Mouse (Mus musculus): ENCODE measurements at regions not wholly inside any gene's neighbourhood (a gene's known extent, or its start where the extent isn't known, plus 50 kb on each side); places are given as distances from the start of the nearest gene placed in this dataset.

DNA sequence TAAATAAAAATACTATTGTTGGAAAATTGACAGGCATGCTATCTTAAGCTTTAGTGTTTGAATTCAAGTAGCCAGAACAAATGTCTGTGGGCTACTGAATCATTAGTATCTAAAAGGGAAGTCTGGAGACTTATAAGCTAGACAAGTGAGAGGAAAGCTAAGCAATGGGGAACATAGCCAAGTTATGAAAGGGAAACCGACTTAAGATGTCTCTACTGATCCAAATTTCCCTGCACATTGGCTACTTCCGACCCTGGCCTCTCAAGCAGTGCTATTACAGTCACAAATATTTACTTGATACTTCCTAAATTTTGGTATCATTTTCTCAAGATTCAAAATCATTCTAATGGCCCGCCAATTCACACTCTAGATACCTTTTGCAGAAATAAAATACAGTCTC is 65.4 kb upstream of the Rps6ka3 start:
- no peak for ATAC-seq
- Histone ChIP-seq H3K27ac (ENCODE audit: low read length) (no peak overlapping the region), H3K27me3 (replicated peaks; ENCODE audit: control insufficient read depth, insufficient read depth, low read length) (no peaks in the 10 kb centered on the region), H3K9me3 (ENCODE audit: control insufficient read depth, low read length) (no peaks in the 10 kb centered on the region), H3K4me3 (replicated peaks; ENCODE audit: low read length) (no peak overlapping the region), H3K36me3 (ENCODE audit: control insufficient read depth, insufficient read depth) (no peaks in the 10 kb centered on the region), H3K4me1 (replicated peaks; ENCODE audit: control insufficient read depth, insufficient read depth, low read length) (no peaks in the 10 kb centered on the region), H3K4me2 (ENCODE audit: low read length) (no peak overlapping the region), H3K9ac (replicated peaks; ENCODE audit: low read depth, low read length) (no peak overlapping the region)
- 87% methylated on average over 3 of the region's 3 CpGs for WGBS

DNA sequence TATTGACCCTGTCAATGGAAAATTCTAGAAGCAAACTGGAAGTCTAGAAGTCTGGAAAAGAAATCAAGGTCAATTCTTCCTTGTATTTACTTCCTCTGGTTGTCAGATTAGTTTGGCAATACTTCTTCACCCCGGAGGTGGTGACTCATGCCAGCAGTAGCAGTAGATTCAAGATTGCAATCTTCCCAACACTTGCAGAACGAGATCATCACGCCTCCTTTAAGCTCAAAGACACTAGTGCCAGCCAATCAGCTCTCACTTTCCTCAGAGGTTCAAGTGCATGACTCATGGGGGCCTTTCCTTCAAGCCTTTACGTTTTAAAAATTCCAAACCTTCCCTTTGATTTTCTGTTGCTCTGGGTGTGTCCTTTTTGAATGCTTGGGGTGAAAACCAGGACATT is 64.9 kb upstream of the Rps6ka3 start:
- WGBS, result 69% methylated on average over 4 of the region's 4 CpGs
- no peaks in the 10 kb centered on the region for H3K36me3 ChIP-seq (ENCODE audit: control insufficient read depth, insufficient read depth)
- H3K27me3 ChIP-seq (replicated peaks; ENCODE audit: control insufficient read depth, insufficient read depth, low read length), result no peaks in the 10 kb centered on the region
- no peak for ATAC-seq
- no peaks in the 10 kb centered on the region for H3K4me1 ChIP-seq (replicated peaks; ENCODE audit: control insufficient read depth, insufficient read depth, low read length)
- no peak overlapping the region for H3K9ac ChIP-seq (replicated peaks; ENCODE audit: low read depth, low read length)
- H3K27ac ChIP-seq (ENCODE audit: low read length), result no peak overlapping the region
- H3K9me3 ChIP-seq (ENCODE audit: control insufficient read depth, low read length), result no peaks in the 10 kb centered on the region
- no peak overlapping the region for H3K4me2 ChIP-seq (ENCODE audit: low read length)
- H3K4me3 ChIP-seq (replicated peaks; ENCODE audit: low read length), result no peak overlapping the region

DNA sequence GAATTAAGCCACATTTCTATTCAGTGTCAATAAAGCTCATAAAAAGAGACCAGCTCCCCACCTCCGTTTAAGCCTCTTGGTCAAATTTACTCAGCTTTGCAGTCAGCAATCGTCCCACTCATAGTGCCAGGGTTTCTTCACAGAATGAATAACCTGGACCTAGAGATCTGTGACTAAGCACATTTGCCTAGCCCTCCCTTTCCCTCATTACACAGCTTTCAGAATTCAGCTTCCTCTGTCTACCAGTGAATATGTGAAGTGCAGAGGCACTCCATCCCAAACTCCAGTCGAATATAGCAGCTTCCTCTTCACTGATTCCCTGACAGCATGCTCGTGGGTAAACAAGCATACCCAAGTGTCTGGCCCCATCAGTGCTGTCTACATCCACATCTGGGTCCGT is 54.3 kb upstream of the Rps6ka3 start:
- H3K4me3 ChIP-seq (replicated peaks; ENCODE audit: low read length), result no peak overlapping the region
- H3K27ac ChIP-seq (ENCODE audit: low read length), result no peak overlapping the region
- 72% methylated on average over 5 of the region's 5 CpGs for WGBS
- H3K36me3 ChIP-seq (ENCODE audit: control insufficient read depth, insufficient read depth), result no peaks in the 10 kb centered on the region
- no peaks in the 10 kb centered on the region for H3K4me1 ChIP-seq (replicated peaks; ENCODE audit: control insufficient read depth, insufficient read depth, low read length)
- H3K9ac ChIP-seq (replicated peaks; ENCODE audit: low read depth, low read length), result no peak overlapping the region
- no peak for ATAC-seq
- no peaks in the 10 kb centered on the region for H3K27me3 ChIP-seq (replicated peaks; ENCODE audit: control insufficient read depth, insufficient read depth, low read length)
- no peak overlapping the region for H3K4me2 ChIP-seq (ENCODE audit: low read length)
- H3K9me3 ChIP-seq (ENCODE audit: control insufficient read depth, low read length), result no peaks in the 10 kb centered on the region

DNA sequence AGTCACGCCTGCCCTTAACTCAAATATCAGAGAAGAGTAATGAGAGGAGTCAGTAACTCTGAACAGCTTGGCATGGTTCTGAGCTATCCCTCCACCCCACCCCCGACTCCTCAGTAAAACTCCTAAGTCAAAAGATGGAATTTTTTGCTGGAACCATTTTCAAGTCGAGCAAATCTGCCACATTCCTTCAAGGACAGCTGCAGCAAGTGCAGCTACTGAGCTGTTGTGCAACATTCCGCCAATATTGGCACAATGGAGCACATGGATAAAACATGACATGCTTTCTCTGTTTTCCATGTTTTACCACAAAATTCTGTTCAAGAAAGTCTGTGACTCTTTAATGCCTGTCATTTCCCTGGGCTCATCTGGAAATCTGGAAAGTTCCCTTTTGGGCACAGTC is 53.1 kb upstream of the Rps6ka3 start:
- Histone ChIP-seq H3K9ac (replicated peaks; ENCODE audit: low read depth, low read length) (no peak overlapping the region), H3K36me3 (ENCODE audit: control insufficient read depth, insufficient read depth) (no peaks in the 10 kb centered on the region), H3K9me3 (ENCODE audit: control insufficient read depth, low read length) (no peaks in the 10 kb centered on the region), H3K4me2 (ENCODE audit: low read length) (no peak overlapping the region), H3K4me3 (replicated peaks; ENCODE audit: low read length) (no peak overlapping the region), H3K27me3 (replicated peaks; ENCODE audit: control insufficient read depth, insufficient read depth, low read length) (no peaks in the 10 kb centered on the region), H3K4me1 (replicated peaks; ENCODE audit: control insufficient read depth, insufficient read depth, low read length) (no peaks in the 10 kb centered on the region), H3K27ac (ENCODE audit: low read length) (no peak overlapping the region)
- 60% methylated on average over 4 of the region's 4 CpGs for WGBS
- ATAC-seq, result no peak

DNA sequence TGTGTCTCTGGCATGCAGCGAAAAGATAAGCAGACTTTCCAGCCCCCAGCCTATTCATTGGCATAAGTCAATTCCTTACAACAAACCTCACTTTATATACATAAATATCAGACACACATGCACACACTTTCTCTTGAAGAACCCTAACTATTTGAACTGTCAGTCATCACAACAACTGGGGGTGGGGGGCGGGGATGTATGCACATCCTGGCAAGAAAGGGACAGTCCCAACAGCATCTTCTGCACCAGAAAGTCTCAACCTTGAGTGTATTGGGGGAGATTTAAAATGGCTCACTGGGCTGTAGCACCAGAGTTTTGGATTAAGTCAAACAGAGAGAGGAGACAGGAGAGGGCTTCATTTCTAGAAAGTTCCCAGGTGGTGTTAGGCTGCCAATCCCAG is 50.4 kb upstream of the Rps6ka3 start:
- H3K4me2 ChIP-seq (ENCODE audit: low read length), result no peak overlapping the region
- ATAC-seq, result no peak
- H3K9ac ChIP-seq (replicated peaks; ENCODE audit: low read depth, low read length), result no peak overlapping the region
- H3K4me3 ChIP-seq (replicated peaks; ENCODE audit: low read length), result no peak overlapping the region
- H3K27me3 ChIP-seq (replicated peaks; ENCODE audit: control insufficient read depth, insufficient read depth, low read length), result no peaks in the 10 kb centered on the region
- 86% methylated on average over 2 of the region's 2 CpGs for WGBS
- no peaks in the 10 kb centered on the region for H3K36me3 ChIP-seq (ENCODE audit: control insufficient read depth, insufficient read depth)
- H3K27ac ChIP-seq (ENCODE audit: low read length), result no peak overlapping the region
- no peaks in the 10 kb centered on the region for H3K9me3 ChIP-seq (ENCODE audit: control insufficient read depth, low read length)
- no peaks in the 10 kb centered on the region for H3K4me1 ChIP-seq (replicated peaks; ENCODE audit: control insufficient read depth, insufficient read depth, low read length)
